Mouse (Mus musculus): ENCODE data around the gene Rpp30.

GRCm38 (mm10) chr19:36056502-36057221 is 26.9 kb upstream of the Rpp30 start:
- TF ChIP-seq MAFK (IDR thresholded peaks at IDR 0.05; ENCODE audit: insufficient read depth, low read depth, low read length) (no peak), ZC3H11A (IDR thresholded peaks at IDR 0.05; ENCODE audit: borderline replicate concordance, low read depth, low read length) (no peak), HCFC1 (IDR thresholded peaks at IDR 0.05; ENCODE audit: borderline replicate concordance, insufficient read depth, low read length) (no peak), ZNF384 (IDR thresholded peaks at IDR 0.05; ENCODE audit: low read depth, low read length) (no peak), CHD2 (IDR thresholded peaks at IDR 0.05; ENCODE audit: low read depth, low read length) (no peak)

Measured in ES-E14 (cell line).